Mouse (Mus musculus) midbrain, embryonic 11.5 days (tissue): ENCODE results near the gene St5. TPM values are rescaled to one million over a fixed set of nuclear protein-coding genes. Genes with fewer than 3 reads are reported as not detected.

Source experiments
- ATAC-seq: fragments of 200-750 bp; cut with Nextera tagmentation; 2 replicates; pipeline ENCODE4 v1.8.0; 2017; ENCODE audit warnings: moderate TSS enrichment, moderate library complexity; ENCODE audit not compliant: low FRiP score
- DNase-seq: peaks from one replicate; pipeline ENCODE4 v3.0.0; 2015; ENCODE audit warnings: low spot score; ENCODE audit errors: missing footprints
- H3K27ac ChIP-seq: fragments of 300-500 bp; sonication (generic); 2 replicates; pipeline ENCODE4 v1.5.1; 2014; ENCODE audit warnings: low read depth, low read length
- H3K27me3 ChIP-seq: fragments of 300-500 bp; sonication (generic); 2 replicates; pipeline ENCODE4 v1.6.1; 2014; ENCODE audit warnings: mild to moderate bottlenecking, low read length, moderate library complexity, mixed read lengths; ENCODE audit not compliant: control insufficient read depth, insufficient read depth
- H3K36me3 ChIP-seq: fragments of 300-500 bp; sonication (generic); 2 replicates; pipeline ENCODE4 v1.6.1; 2014; ENCODE audit warnings: mild to moderate bottlenecking, low read length, moderate library complexity, mixed read lengths; ENCODE audit not compliant: control insufficient read depth, insufficient read depth
- H3K4me1 ChIP-seq: fragments of 300-500 bp; sonication (generic); 2 replicates; pipeline ENCODE4 v1.6.1; 2014; ENCODE audit warnings: low read length; ENCODE audit not compliant: control insufficient read depth, insufficient read depth
- H3K4me2 ChIP-seq: fragments of 300-500 bp; sonication (generic); 2 replicates; pipeline ENCODE4 v1.6.1; 2014; ENCODE audit warnings: mild to moderate bottlenecking, moderate library complexity
- H3K4me3 ChIP-seq: fragments of 300-500 bp; sonication (generic); 2 replicates; pipeline ENCODE4 v1.5.1; 2014; ENCODE audit warnings: low read depth, low read length
- H3K9ac ChIP-seq: fragments of 300-500 bp; sonication (generic); 2 replicates; pipeline ENCODE4 v1.6.1; 2014; ENCODE audit warnings: low read length
- H3K9me3 ChIP-seq: fragments of 300-500 bp; sonication (generic); 2 replicates; pipeline ENCODE4 v1.6.1; 2016; ENCODE audit warnings: low read length; ENCODE audit not compliant: control insufficient read depth
- WGBS: fragments of 180-500 bp; shearing (Covaris S2); extraction: QIAGEN DNeasy Blood & Tissue Kit; methylation state at CpG from one replicate; pipeline ENCODE4 v1.1.7; 2014; 5-methylcytosine and 5-hydroxymethylcytosine counted together
- polyA plus RNA-seq: library from polyadenylated mRNA; unstranded; fragments of >200 nt; fragmentation: Nextera tagmentation; extraction: Ambion mirVana; gene quantifications from 2 replicates; pipeline ENCODE4 v1.2.1, GENCODE M21; 2014

Gene St5
- polyA plus RNA-seq, 1 experiment from 2014 or later = 37.9 TPM

GRCm38 (mm10) chr7:109525740-109526663 is 177.4 kb downstream of the St5 start:
- Histone ChIP-seq H3K9me3 (no peaks in the 10 kb centered on the region), H3K9ac (no peak overlapping the region), H3K36me3 (peaks cover 29% of the 10 kb centered on the region), H3K4me2 (no peak overlapping the region), H3K4me1 (0 out of 2 replicates have a peak, but pooled peaks cover 2% of the 10 kb centered on the region), H3K27ac (no peak overlapping the region), H3K27me3 (no peaks in the 10 kb centered on the region), H3K4me3 (no peak overlapping the region)
- WGBS = 82% methylated on average over 16 of the region's 16 CpGs
- ATAC-seq (no peak), DNase-seq (peak; percentile 69)

GRCm38 (mm10) chr7:109524763-109525162 is 178.6 kb downstream of the St5 start:
- no peak overlapping the region for H3K27ac ChIP-seq
- H3K9me3 ChIP-seq = no peaks in the 10 kb centered on the region
- peaks cover 26% of the 10 kb centered on the region for H3K36me3 ChIP-seq
- H3K9ac ChIP-seq = no peak overlapping the region
- no peak overlapping the region for H3K4me2 ChIP-seq
- no peak for ATAC-seq
- H3K4me1 ChIP-seq = peaks cover 13% of the 10 kb centered on the region
- no peak overlapping the region for H3K4me3 ChIP-seq
- WGBS = 90% methylated on average over 3 of the region's 3 CpGs
- H3K27me3 ChIP-seq = no peaks in the 10 kb centered on the region
- DNase-seq = no peak

- no peak overlapping the region for H3K4me3 ChIP-seq
- ATAC-seq = no peak
- no peak overlapping the region for H3K27ac ChIP-seq
These were observed 179.0 kb downstream of the St5 start for GRCm38 (mm10) chr7:109524442-109524744.

GRCm38 (mm10) chr7:109523741-109524441 is 179.5 kb downstream of the St5 start:
- peak; percentile 83 for DNase-seq
- 64% methylated on average over 6 of the region's 6 CpGs for WGBS
- H3K9ac ChIP-seq = no peak overlapping the region; the same call in 1 of the 2 replicates
- H3K4me3 ChIP-seq = no peak overlapping the region
- no peaks in the 10 kb centered on the region for H3K9me3 ChIP-seq
- no peak overlapping the region for H3K27ac ChIP-seq
- peaks cover 26% of the 10 kb centered on the region for H3K36me3 ChIP-seq
- no peaks in the 10 kb centered on the region for H3K27me3 ChIP-seq
- ATAC-seq = no peak
- H3K4me1 ChIP-seq = peaks cover 13% of the 10 kb centered on the region
- H3K4me2 ChIP-seq = no peak overlapping the region

More at GRCm38 (mm10) chr7:109524442-109524744, 179.0 kb downstream of the St5 start:
- no peaks in the 10 kb centered on the region for H3K9me3 ChIP-seq
- H3K4me1 ChIP-seq = peaks cover 13% of the 10 kb centered on the region
- peaks cover 26% of the 10 kb centered on the region for H3K36me3 ChIP-seq
- DNase-seq = no peak
- no peak overlapping the region for H3K9ac ChIP-seq
- H3K4me2 ChIP-seq = no peak overlapping the region
- H3K27me3 ChIP-seq = no peaks in the 10 kb centered on the region

GRCm38 (mm10) chr7:109523304-109523703 is 180.1 kb downstream of the St5 start:
- Histone ChIP-seq H3K27me3 (no peaks in the 10 kb centered on the region), H3K36me3 (peaks cover 26% of the 10 kb centered on the region), H3K27ac (no peak overlapping the region), H3K4me3 (no peak overlapping the region), H3K9me3 (no peaks in the 10 kb centered on the region), H3K4me2 (no peak overlapping the region), H3K4me1 (peaks cover 13% of the 10 kb centered on the region), H3K9ac (no peak overlapping the region)
- 62% methylated on average over 2 of the region's 2 CpGs for WGBS
- ATAC-seq (no peak), DNase-seq (peak; percentile 68)

GRCm38 (mm10) chr7:109522084-109522483 is 181.3 kb downstream of the St5 start:
- ATAC-seq = no peak

GRCm38 (mm10) chr7:109519936-109520335 is 183.5 kb downstream of the St5 start:
- peak overlapping the region; percentile 96 for H3K9ac ChIP-seq
- DNase-seq (peak; percentile 85), ATAC-seq (no peak)

More at GRCm38 (mm10) chr7:109522084-109522483, 181.3 kb downstream of the St5 start:
- H3K9me3 ChIP-seq = no peaks in the 10 kb centered on the region
- no peak overlapping the region for H3K4me2 ChIP-seq
- no peaks in the 10 kb centered on the region for H3K27me3 ChIP-seq
- no peak for DNase-seq
- H3K27ac ChIP-seq = no peak overlapping the region
- peaks cover 19% of the 10 kb centered on the region for H3K4me1 ChIP-seq
- WGBS = 80% methylated on average over 5 of the region's 5 CpGs
- no peak overlapping the region for H3K9ac ChIP-seq
- H3K4me3 ChIP-seq = no peak overlapping the region
- peaks cover 26% of the 10 kb centered on the region for H3K36me3 ChIP-seq

GRCm38 (mm10) chr7:109518838-109519696 is 184.3 kb downstream of the St5 start, which contains the start of gene Rpl27a:
Gene Rpl27a, plus strand, starts transcription at chr7:109519147.
- H3K4me1 ChIP-seq = peaks cover 19% of the 10 kb centered on the region
- peak within 1 kb of the TSS; percentile 80 for H3K4me3 ChIP-seq
- DNase-seq = peak; percentile 100
- ATAC-seq = peak; percentile 95
- no peaks in the 10 kb centered on the region for H3K9me3 ChIP-seq
- H3K36me3 ChIP-seq = peaks cover 24% of the 10 kb centered on the region
- peak within 1 kb of the TSS; percentile 92 for H3K4me2 ChIP-seq
- peak within 1 kb of the TSS; percentile 96 for H3K9ac ChIP-seq
- H3K27ac ChIP-seq = peak within 1 kb of the TSS; percentile 94
- 0% methylated on average over 71 of the region's 72 CpGs for WGBS
- H3K27me3 ChIP-seq = no peaks in the 10 kb centered on the region

More at GRCm38 (mm10) chr7:109519936-109520335, 183.5 kb downstream of the St5 start:
- 3% methylated on average over 10 of the region's 10 CpGs for WGBS
- peaks cover 19% of the 10 kb centered on the region for H3K4me1 ChIP-seq
- no peaks in the 10 kb centered on the region for H3K9me3 ChIP-seq
- H3K4me2 ChIP-seq = peak overlapping the region; percentile 92
- peaks cover 26% of the 10 kb centered on the region for H3K36me3 ChIP-seq
- peak overlapping the region; percentile 80 for H3K4me3 ChIP-seq
- peak overlapping the region; percentile 94; the same call in 1 of the 2 replicates for H3K27ac ChIP-seq
- H3K27me3 ChIP-seq = no peaks in the 10 kb centered on the region
